Mouse (Mus musculus) ES-Bruce4 (cell line): Measurements from ENCODE around the gene Ptprr. TPM values are rescaled to one million over a fixed set of nuclear protein-coding genes. Genes with fewer than 3 reads are reported as not detected.

Source experiments
- H3K27ac ChIP-seq: 2 replicates; pipeline ENCODE4 v1.5.1; 2012; ENCODE audit warnings: low read length, inconsistent platforms; ENCODE audit not compliant: insufficient read depth
- H3K27me3 ChIP-seq: 2 replicates; pipeline ENCODE4 v1.6.1; 2012; ENCODE audit warnings: mild to moderate bottlenecking, low read length, inconsistent platforms; ENCODE audit not compliant: control insufficient read depth, poor library complexity, insufficient read depth, severe bottlenecking
- H3K36me3 ChIP-seq: 2 replicates; pipeline ENCODE4 v1.6.1; 2012; ENCODE audit warnings: inconsistent platforms, mild to moderate bottlenecking, low read length, moderate library complexity; ENCODE audit not compliant: control insufficient read depth, poor library complexity, insufficient read depth, severe bottlenecking
- H3K4me1 ChIP-seq: one replicate; pipeline ENCODE4 v1.8.1; 2011; ENCODE audit warnings: low read length; ENCODE audit not compliant: control insufficient read depth, insufficient read depth
- H3K4me3 ChIP-seq: 2 replicates; pipeline ENCODE4 v1.5.1; 2011; ENCODE audit warnings: low read depth, mild to moderate bottlenecking, low read length
- H3K9ac ChIP-seq: 2 replicates; pipeline ENCODE4 v1.6.1; 2012; ENCODE audit warnings: low read depth, mild to moderate bottlenecking, inconsistent platforms; ENCODE audit not compliant: poor library complexity, severe bottlenecking
- H3K9me3 ChIP-seq: replicated peaks from 2 replicates; pipeline ENCODE4 v1.6.1; 2012; ENCODE audit warnings: mild to moderate bottlenecking, low read length, inconsistent platforms; ENCODE audit not compliant: control insufficient read depth, poor library complexity, insufficient read depth, severe bottlenecking
- CTCF ChIP-seq: IDR thresholded peaks from one replicate; pipeline ENCODE4 v1.8.1; 2011; ENCODE audit warnings: low read depth, low read length
- EP300 ChIP-seq: IDR thresholded peaks from 2 replicates; pipeline ENCODE4 v1.6.1; 2011; ENCODE audit warnings: low read depth, low read length; ENCODE audit not compliant: insufficient read depth
- POLR2A ChIP-seq: IDR thresholded peaks from one replicate; pipeline ENCODE4 v1.8.1; 2011; ENCODE audit warnings: low read length; ENCODE audit not compliant: insufficient read depth
- polyA plus RNA-seq: library from polyadenylated mRNA; stranded (reverse); fragments of >200 nt; gene quantifications from 2 replicates; pipeline ENCODE4 v1.2.4, GENCODE M21; 2011; ENCODE audit warnings: low read depth; ENCODE audit not compliant: missing spikeins, insufficient read depth, insufficient read length

The Ptprr gene
- not detected in 2 replicates for polyA plus RNA-seq

DNA sequence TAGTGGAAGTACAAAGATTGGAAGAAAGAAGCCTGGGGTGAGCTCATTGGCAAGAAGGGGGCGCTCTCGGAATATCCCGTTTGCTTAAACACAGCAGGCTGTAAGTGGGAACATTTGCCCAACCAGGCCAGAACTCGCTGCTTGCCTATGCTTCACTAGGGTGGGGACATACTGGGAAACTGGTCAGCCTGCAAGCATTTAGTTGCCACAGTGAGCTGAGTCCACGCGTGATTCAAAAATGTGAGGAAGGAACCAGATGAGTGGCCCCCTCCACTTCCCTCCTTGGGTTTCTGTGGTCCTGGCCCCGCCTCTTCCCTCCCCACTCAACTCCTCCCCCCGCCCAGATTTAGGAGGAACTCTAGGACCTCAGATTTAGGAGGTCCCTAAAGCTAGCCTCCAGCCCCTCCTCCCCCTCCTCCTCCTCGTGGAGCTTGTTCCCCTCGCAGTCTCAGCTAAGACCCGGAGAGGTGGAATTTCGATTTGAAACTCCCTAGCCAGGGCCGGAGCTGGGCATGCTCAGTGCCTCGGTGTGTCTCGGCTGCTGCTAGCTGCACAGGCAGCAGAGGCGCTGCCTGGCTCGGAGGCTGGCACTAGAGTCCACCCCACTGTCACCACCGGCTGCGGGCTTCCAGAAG lies at the start of gene Ptprr:
Gene Ptprr (plus strand): TSS at position 369 of the 635 bp plus-strand sequence.
- Histone ChIP-seq H3K4me3 (peak within 1 kb of the TSS; percentile 94), H3K36me3 (no peaks in the 10 kb centered on the region), H3K9me3 (no peaks in the 10 kb centered on the region), H3K4me1 (no peaks in the 10 kb centered on the region), H3K9ac (peak within 1 kb of the TSS; percentile 48; the same call in 1 of the 2 replicates), H3K27me3 (no peaks in the 10 kb centered on the region; the same call in 1 of the 2 replicates), H3K27ac (no peak within 1 kb of the TSS)
- peak; percentile 22 for TF ChIP-seq CTCF
- no peak for TF ChIP-seq EP300

DNA sequence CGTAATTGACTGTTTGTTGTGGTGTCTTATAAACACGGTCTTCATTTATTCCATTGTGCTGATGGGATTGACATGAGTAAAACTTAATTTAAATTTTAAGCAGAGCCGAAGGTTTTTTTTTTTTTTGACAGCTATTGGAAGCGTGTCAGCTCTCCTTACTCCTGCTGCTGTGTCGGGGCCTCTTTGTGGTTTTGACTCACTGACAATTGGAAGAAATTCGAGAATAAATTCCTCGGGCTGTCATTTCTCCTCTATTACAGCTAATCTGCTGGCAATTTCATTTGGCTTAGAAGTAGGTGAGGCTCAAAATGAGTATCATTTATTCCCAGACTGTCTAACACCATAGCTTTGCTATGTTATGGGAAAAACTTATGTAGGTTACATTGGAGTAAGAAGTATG lies 41.7 kb upstream of the Ptprr start:
- Histone ChIP-seq H3K9ac (no peak overlapping the region), H3K4me1 (no peaks in the 10 kb centered on the region), H3K4me3 (no peak overlapping the region), H3K9me3 (no peaks in the 10 kb centered on the region), H3K27ac (no peak overlapping the region), H3K27me3 (no peaks in the 10 kb centered on the region), H3K36me3 (no peaks in the 10 kb centered on the region)
- TF ChIP-seq POLR2A (no peak), CTCF (no peak), EP300 (no peak)

DNA sequence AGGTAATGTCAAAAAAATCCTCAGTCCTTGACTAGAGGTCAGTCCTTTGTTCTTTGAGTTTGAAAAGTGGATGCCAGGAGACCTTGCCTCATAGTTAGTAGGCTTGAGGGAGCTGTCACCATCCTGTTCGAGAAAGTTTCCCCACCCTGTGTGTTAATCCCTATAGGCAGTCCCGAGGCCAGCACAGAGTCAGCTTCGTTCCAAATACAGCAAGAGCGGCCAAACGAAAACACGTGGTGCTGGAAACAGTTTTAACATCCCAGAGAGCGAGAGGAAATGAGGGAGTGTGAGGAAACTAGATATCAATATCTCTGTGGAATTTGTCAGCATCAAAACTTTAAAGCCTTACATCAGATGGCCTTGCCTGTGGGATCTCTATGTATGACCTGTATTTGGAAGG lies 39.0 kb upstream of the Ptprr start:
- H3K4me3 ChIP-seq = no peak overlapping the region
- no peak overlapping the region for H3K9ac ChIP-seq
- H3K27me3 ChIP-seq = no peaks in the 10 kb centered on the region
- H3K36me3 ChIP-seq = no peaks in the 10 kb centered on the region
- no peaks in the 10 kb centered on the region for H3K4me1 ChIP-seq
- no peak overlapping the region for H3K27ac ChIP-seq
- no peak for TF ChIP-seq EP300
- TF ChIP-seq CTCF = no peak
- TF ChIP-seq POLR2A = no peak
- H3K9me3 ChIP-seq = no peaks in the 10 kb centered on the region

DNA sequence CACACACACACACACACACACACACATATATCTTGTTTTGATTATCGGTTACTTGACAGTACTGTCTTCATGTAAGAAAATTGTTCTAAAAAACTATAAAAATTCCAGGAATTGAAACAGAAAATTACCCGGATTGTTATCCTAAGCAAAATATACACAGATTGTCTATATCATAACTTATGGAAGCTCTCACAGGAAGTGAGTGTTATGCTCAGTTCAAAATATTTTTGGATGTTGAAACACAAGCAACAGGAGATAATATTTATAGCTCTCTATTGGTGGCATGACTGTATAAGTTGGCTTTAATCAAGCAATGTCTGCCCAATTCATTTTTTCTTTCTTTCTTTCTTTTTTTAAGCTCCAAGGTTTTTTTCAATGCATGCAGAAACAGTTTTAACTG lies 38.0 kb upstream of the Ptprr start:
- Histone ChIP-seq H3K9ac (no peak overlapping the region), H3K36me3 (no peaks in the 10 kb centered on the region), H3K27me3 (no peaks in the 10 kb centered on the region), H3K9me3 (no peaks in the 10 kb centered on the region), H3K4me3 (no peak overlapping the region), H3K27ac (no peak overlapping the region), H3K4me1 (no peaks in the 10 kb centered on the region)
- TF ChIP-seq POLR2A = no peak
- no peak for TF ChIP-seq CTCF
- TF ChIP-seq EP300 = no peak

DNA sequence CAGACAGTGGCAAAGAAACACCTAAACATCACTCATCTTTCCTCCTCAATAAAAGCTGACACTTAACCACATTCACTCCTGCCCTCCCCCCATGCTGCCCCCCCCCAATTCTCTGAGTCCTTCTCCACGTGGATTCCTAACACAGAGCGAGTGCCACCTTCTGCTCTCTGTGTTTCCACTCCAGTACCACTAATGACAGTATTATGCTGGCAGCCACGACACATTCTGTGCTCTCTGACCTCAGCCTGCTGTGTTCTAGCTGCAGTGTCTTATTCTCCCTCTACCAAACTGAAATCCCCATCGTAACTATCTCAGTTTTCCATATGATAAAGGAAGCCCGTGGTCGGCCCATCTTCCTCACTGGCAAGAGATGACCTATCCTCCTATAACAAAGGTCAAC lies 33.7 kb upstream of the Ptprr start:
- Histone ChIP-seq H3K9me3 (no peaks in the 10 kb centered on the region), H3K4me3 (no peak overlapping the region), H3K36me3 (no peaks in the 10 kb centered on the region), H3K9ac (no peak overlapping the region), H3K27ac (no peak overlapping the region), H3K27me3 (no peaks in the 10 kb centered on the region), H3K4me1 (no peaks in the 10 kb centered on the region)
- TF ChIP-seq CTCF (no peak), EP300 (no peak), POLR2A (no peak)

DNA sequence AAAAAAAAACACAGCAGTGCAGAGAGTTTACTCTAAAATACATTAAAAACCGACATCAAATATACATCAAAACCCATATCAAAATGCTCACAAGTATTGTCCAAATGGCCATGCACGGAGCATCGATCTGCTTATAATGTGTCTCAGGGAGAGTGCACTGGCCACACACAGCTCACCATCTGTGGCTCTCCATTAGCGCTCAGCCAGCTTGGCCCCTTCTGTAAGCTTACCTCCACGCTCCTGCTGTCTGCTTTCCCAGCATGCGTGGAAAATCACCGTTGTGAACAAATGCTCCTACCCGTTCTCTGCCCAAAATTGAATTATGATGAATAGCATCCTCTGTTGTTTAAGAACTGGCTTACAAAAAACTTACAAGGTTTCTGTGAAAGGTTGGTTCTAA lies 16.2 kb upstream of the Ptprr start:
- TF ChIP-seq CTCF (no peak), POLR2A (no peak), EP300 (no peak)

More for the DNA sequence above, 16.2 kb upstream of the Ptprr start:
- Histone ChIP-seq H3K36me3 (no peaks in the 10 kb centered on the region), H3K4me3 (no peak overlapping the region), H3K27me3 (no peaks in the 10 kb centered on the region; the same call in 1 of the 2 replicates), H3K27ac (no peak overlapping the region), H3K9me3 (no peaks in the 10 kb centered on the region), H3K4me1 (no peaks in the 10 kb centered on the region), H3K9ac (no peak overlapping the region)
